Mouse (Mus musculus) ES-Bruce4 (cell line): ENCODE measurements around the gene Ube2cbp.

ENCODE experiments used
- CTCF ChIP-seq: IDR thresholded peaks from one replicate; pipeline ENCODE4 v1.8.1; 2011; ENCODE audit warnings: low read depth, low read length
- EP300 ChIP-seq: IDR thresholded peaks from 2 replicates; pipeline ENCODE4 v1.6.1; 2011; ENCODE audit warnings: low read depth, low read length; ENCODE audit not compliant: insufficient read depth
- POLR2A ChIP-seq: IDR thresholded peaks from one replicate; pipeline ENCODE4 v1.8.1; 2011; ENCODE audit warnings: low read length; ENCODE audit not compliant: insufficient read depth

DNA sequence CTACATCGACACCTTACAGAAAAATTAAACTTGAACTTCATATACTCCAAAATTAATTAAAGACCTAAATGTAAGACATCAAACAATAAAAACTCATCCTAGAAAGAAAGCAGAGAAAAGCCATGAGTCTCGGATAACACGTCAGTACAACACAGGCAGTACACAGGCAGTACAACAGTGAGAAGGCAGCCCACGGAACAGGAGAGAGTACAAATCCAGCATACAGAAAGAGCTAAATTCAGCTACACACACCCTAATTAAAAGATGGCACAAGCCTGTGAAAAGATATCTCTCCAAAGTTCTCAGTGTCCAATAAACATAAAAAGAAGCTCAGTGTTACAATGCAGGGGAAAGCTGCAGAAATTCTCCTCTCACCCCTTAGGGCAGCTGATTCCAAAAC is 11.2 kb upstream of the Ube2cbp start:
- no peak for TF ChIP-seq CTCF
- no peak for TF ChIP-seq POLR2A
- no peak for TF ChIP-seq EP300
